Mouse (Mus musculus) stomach, postnatal 0 days (tissue): ENCODE results near the gene Krt27. TPM values are rescaled to one million over a fixed set of nuclear protein-coding genes. Genes with fewer than 3 reads are reported as not detected.
A peak's percentile ranks its signal among the peaks of the same experiment; 100 is the strongest.

Experiments
- ATAC-seq: fragments of 200-750 bp; cut with Nextera tagmentation; 2 replicates; pipeline ENCODE4 v1.8.0; 2017; ENCODE audit not compliant: low FRiP score, low TSS enrichment
- DNase-seq: peaks from one replicate; pipeline ENCODE4 v3.0.0-alpha.2; 2016; ENCODE audit warnings: low spot score
- H3K27ac ChIP-seq: fragments of 300-500 bp; sonication (generic); replicated peaks from 2 replicates; pipeline ENCODE4 v1.5.1; 2014; ENCODE audit warnings: mild to moderate bottlenecking, control low read depth
- H3K27me3 ChIP-seq: fragments of 300-500 bp; sonication (generic); 2 replicates; pipeline ENCODE4 v1.6.1; 2014; ENCODE audit warnings: low read length; ENCODE audit not compliant: control insufficient read depth, insufficient read depth
- H3K36me3 ChIP-seq: fragments of 300-500 bp; sonication (generic); 2 replicates; pipeline ENCODE4 v1.6.1; 2014; ENCODE audit warnings: low read length, mixed read lengths; ENCODE audit not compliant: control insufficient read depth, insufficient read depth
- H3K4me1 ChIP-seq: fragments of 300-500 bp; sonication (generic); replicated peaks from 2 replicates; pipeline ENCODE4 v1.6.1; 2014; ENCODE audit warnings: antibody characterized with exemption; ENCODE audit not compliant: control insufficient read depth, insufficient read depth
- H3K4me2 ChIP-seq: fragments of 300-500 bp; sonication (generic); replicated peaks from 2 replicates; pipeline ENCODE4 v1.6.1; 2014; ENCODE audit warnings: low read depth, mild to moderate bottlenecking, control low read depth, moderate library complexity
- H3K4me3 ChIP-seq: fragments of 300-500 bp; sonication (generic); 2 replicates; pipeline ENCODE4 v1.5.1; 2014; ENCODE audit warnings: low read depth, low read length, control low read depth
- H3K9ac ChIP-seq: fragments of 300-500 bp; sonication (generic); 2 replicates; pipeline ENCODE4 v1.6.1; 2014; ENCODE audit warnings: mild to moderate bottlenecking, low read length, control low read depth, mixed read lengths
- H3K9me3 ChIP-seq: fragments of 300-500 bp; sonication (generic); 2 replicates; pipeline ENCODE4 v1.6.1; 2016; ENCODE audit warnings: low read length; ENCODE audit not compliant: control insufficient read depth
- CTCF ChIP-seq: IDR thresholded peaks from 2 replicates; pipeline ENCODE4 v1.5.1; 2016; ENCODE audit warnings: antibody characterized with exemption, low read depth, mild to moderate bottlenecking, moderate library complexity
- EP300 ChIP-seq: optimal IDR thresholded peaks from 2 replicates; pipeline ENCODE3; 2016; ENCODE audit warnings: antibody characterized with exemption
- WGBS: fragments of 180-500 bp; shearing (Covaris S2); extraction: QIAGEN DNeasy Blood & Tissue Kit; methylation state at CpG from one replicate; pipeline ENCODE4 v1.1.7; 2014; 5-methylcytosine and 5-hydroxymethylcytosine counted together
- polyA plus RNA-seq: library from polyadenylated mRNA; unstranded; fragments of >200 nt; fragmentation: Nextera tagmentation; extraction: Ambion mirVana; gene quantifications from 2 replicates; pipeline ENCODE4 v1.2.1, GENCODE M21; 2015

The Krt27 gene
- polyA plus RNA-seq, 1 experiment from 2014 or later: not detected

DNA sequence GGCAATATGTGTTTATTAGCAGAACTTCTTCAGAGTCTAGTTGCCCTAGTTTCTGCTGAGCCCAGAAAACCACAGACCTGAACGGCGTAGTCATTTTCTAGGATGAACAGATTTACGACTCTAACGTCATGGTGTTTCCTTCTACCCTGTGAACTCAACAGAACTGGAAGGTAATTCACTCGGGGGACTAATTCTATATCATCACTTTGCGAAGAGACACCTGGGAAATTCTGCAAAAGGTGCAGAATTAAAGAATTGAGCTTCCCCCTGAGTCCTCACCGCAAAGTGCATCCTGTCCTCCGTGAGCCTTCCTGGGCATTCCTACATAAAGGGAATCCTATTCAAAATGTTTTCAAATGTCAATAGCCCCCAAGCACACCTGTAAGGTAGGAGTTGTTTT is 10.5 kb upstream of the Krt27 start:
- no peak for ATAC-seq
- WGBS: 89% methylated on average over 8 of the region's 8 CpGs
- no peaks in the 10 kb centered on the region for H3K36me3 ChIP-seq

DNA sequence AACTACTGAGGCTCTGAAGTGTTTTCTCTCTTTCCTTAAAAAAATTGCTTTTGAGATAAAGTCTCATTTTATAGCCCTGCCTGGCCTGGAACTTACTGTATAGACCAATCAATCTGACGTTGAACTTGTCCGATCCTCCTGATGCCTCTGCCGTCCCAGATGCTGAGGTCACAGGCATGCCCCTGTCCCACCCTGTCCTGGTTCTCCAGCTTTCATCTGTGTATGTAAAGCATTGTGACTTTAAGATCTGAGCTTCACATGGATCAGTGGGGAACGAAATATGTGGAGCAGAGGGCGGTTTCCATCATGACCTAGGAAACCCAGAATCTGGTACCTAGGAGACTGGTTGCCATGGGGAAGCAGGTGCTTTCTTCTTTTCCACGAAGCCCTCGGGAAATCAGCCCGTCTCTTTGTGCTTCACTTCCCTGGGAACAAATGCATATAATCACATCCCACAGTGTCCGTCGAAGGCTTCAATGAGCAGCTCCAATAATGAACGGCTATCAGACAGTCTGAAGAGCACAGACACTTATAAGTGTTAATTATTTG is 11.5 kb downstream of the Krt27 start:
- H3K36me3 ChIP-seq: no peaks in the 10 kb centered on the region
- 73% methylated on average over 11 of the region's 11 CpGs for WGBS
- DNase-seq: no peak
- no peak for ATAC-seq
- TF ChIP-seq CTCF (no peak), EP300 (no peak)
- H3K27ac ChIP-seq: no peak overlapping the region
- H3K4me1 ChIP-seq: no peaks in the 10 kb centered on the region
- no peaks in the 10 kb centered on the region for H3K27me3 ChIP-seq
- no peak overlapping the region for H3K4me3 ChIP-seq
- no peak overlapping the region for H3K4me2 ChIP-seq
- no peak overlapping the region for H3K9ac ChIP-seq
- no peaks in the 10 kb centered on the region for H3K9me3 ChIP-seq

More for the DNA sequence above, 10.5 kb upstream of the Krt27 start:
- TF ChIP-seq EP300 (no peak), CTCF (no peak)
- Histone ChIP-seq H3K27me3 (no peaks in the 10 kb centered on the region), H3K4me2 (no peak overlapping the region), H3K9me3 (no peaks in the 10 kb centered on the region), H3K27ac (no peak overlapping the region), H3K4me3 (no peak overlapping the region), H3K4me1 (no peaks in the 10 kb centered on the region), H3K9ac (no peak overlapping the region)
- DNase-seq: no peak

DNA sequence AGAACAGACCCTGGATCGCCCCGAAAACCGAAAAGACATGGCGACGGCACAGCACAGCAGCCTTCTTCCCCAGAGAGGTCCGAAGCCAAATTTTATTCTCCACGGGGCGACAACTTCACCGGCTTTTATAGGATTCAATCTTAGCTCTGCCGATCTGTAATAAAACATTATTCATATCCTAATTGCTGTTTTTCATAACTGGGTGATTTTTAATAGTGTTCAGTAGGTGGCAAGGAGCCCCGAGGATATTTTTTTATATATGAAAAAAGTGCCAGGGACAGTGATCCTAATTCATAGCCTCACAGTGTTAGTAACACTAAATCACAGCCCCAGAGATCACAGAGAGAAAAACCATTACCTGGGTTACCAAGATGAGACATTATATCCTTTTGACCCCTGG is 13.0 kb downstream of the Krt27 start, which contains the start of gene Krt26:
Gene Krt26, minus strand, starts transcription at position 101 of the 400 bp plus-strand sequence.
- Histone ChIP-seq H3K27ac (no peak within 1 kb of the TSS), H3K9me3 (no peaks in the 10 kb centered on the region), H3K9ac (no peak within 1 kb of the TSS), H3K36me3 (no peaks in the 10 kb centered on the region), H3K4me3 (no peak within 1 kb of the TSS), H3K4me2 (no peak within 1 kb of the TSS), H3K4me1 (no peaks in the 10 kb centered on the region), H3K27me3 (no peaks in the 10 kb centered on the region)
- no peak for ATAC-seq
- no peak for TF ChIP-seq EP300
- no peak for TF ChIP-seq CTCF
- WGBS: 95% methylated on average over 11 of the region's 11 CpGs
- no peak for DNase-seq

DNA sequence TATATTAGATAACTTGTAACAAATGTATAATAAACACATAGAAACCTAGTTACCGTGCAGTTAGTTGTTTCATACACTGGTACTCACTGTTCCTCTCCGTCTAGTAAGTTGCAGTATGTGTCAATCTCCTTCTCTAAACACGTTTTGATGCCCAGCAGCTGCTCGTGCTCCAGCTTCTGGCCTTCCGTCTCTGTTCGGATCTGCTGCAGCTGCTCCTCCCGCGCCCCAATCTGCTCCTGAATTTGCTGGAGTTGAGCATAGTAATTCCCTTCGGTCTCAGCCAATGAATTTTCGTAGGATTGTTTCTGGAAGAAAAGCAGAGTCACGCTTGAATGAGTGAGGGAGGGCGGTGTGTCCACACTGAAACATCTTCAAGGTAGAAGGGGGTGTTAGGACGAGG is 17.5 kb downstream of the Krt27 start:
- TF ChIP-seq EP300 (no peak), CTCF (no peak)
- Histone ChIP-seq H3K36me3 (no peaks in the 10 kb centered on the region), H3K27ac (no peak overlapping the region), H3K4me3 (no peak overlapping the region), H3K27me3 (no peaks in the 10 kb centered on the region), H3K9me3 (no peaks in the 10 kb centered on the region), H3K4me2 (no peak overlapping the region), H3K4me1 (no peaks in the 10 kb centered on the region), H3K9ac (no peak overlapping the region)
- no peak for ATAC-seq
- no peak for DNase-seq
- 43% methylated on average over 13 of the region's 13 CpGs for WGBS

DNA sequence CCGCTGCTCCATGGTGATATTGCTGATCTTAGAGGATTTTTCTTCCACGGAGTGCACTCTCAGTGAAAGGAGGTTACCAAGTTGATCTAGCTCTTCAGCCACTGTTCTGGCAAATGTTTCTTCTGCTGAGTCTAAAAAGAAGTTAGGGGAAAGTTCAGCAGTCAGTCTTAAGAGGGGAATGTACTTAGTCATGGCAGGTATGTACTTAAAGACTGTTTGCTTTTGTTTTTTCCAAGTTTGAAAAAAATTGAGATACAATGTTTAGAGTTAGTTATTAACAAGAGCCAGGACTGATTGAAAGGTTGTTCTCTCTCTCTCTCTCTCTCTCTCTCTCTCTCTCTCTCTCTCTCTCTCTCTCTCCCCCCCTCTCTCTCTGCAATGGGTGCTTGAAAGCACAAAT is 21.2 kb downstream of the Krt27 start:
- Histone ChIP-seq H3K9me3 (no peaks in the 10 kb centered on the region), H3K4me3 (no peak overlapping the region), H3K4me2 (no peak overlapping the region), H3K4me1 (no peaks in the 10 kb centered on the region), H3K36me3 (no peaks in the 10 kb centered on the region), H3K9ac (no peak overlapping the region), H3K27me3 (no peaks in the 10 kb centered on the region), H3K27ac (no peak overlapping the region)
- DNase-seq (no peak), ATAC-seq (peak; percentile 67; the same call in 1 of the 2 replicates)
- 22% methylated on average over 2 of the region's 2 CpGs for WGBS
- TF ChIP-seq EP300 (no peak), CTCF (no peak)

DNA sequence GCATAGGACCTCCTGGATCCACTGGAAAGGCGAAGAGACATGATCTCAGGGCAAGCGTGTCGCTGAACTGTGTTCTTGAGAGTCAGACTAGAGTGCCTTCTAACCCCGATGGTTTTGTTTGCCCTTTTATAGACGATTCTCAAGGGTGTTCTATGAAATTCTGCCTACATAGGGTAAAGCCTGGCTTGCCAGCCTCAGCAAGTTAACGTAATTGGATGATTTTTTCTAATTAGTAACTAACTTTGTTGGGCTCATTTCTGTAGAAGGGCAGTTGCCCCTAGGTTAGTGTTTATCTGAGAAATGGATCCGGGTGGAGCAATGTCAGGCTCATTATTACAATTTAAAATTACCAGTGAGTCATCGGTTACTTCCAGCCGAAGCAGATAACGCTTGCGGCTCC is 28.1 kb downstream of the Krt27 start, which contains the start of gene Krt25:
Gene Krt25, minus strand, starts transcription at position 101 of the 400 bp plus-strand sequence.
- ATAC-seq (no peak), DNase-seq (no peak)
- H3K27me3 ChIP-seq: no peaks in the 10 kb centered on the region
- no peak for TF ChIP-seq EP300
- no peak for TF ChIP-seq CTCF
- no peaks in the 10 kb centered on the region for H3K36me3 ChIP-seq
- H3K27ac ChIP-seq: no peak within 1 kb of the TSS
- no peak within 1 kb of the TSS for H3K4me3 ChIP-seq
- no peaks in the 10 kb centered on the region for H3K4me1 ChIP-seq
- no peak within 1 kb of the TSS for H3K4me2 ChIP-seq
- WGBS: 88% methylated on average over 11 of the region's 11 CpGs
- H3K9me3 ChIP-seq: no peaks in the 10 kb centered on the region
- H3K9ac ChIP-seq: no peak within 1 kb of the TSS
